ENCODE assay signal across 17 mouse cellular contexts in genomic region chr1:186349966-186350365, GRCm38 (mm10).
"Had no signal": no experiment of that assay in that cellular context is flagged by ENCODE, and none has a peak within 500 bp of the region (broad histone marks: within the 10 kb centered on the region; RNA-seq: fewer than 3 reads in every experiment).

No protein-coding gene starts in this region.

- H3K36me3 ChIP-seq: neural tube, embryonic 12.5 days; neural tube, embryonic 13.5 days; neural tube, embryonic 15.5 days; stomach, embryonic 15.5 days had no signal

- DNase-seq: retina, postnatal 1 day; right cerebral cortex, adult 18-20 months; right cerebral cortex, postnatal 14 days; right cerebral cortex, postnatal 25 days; right cerebral cortex, postnatal 4 days; spleen, adult 18-20 months; thymus, adult 18-20 months; thymus, adult 2 months; thymus, postnatal 14 days; thymus, postnatal 25 days; thymus, postnatal 36 days; thymus, postnatal 4 days had no signal

- H3K9me3 ChIP-seq: neural tube, embryonic 12.5 days; neural tube, embryonic 15.5 days; stomach, embryonic 15.5 days had no signal

- H3K27me3 ChIP-seq: neural tube, embryonic 12.5 days; neural tube, embryonic 13.5 days; neural tube, embryonic 15.5 days; stomach, embryonic 15.5 days had no signal

- H3K9ac ChIP-seq: neural tube, embryonic 12.5 days; neural tube, embryonic 13.5 days; neural tube, embryonic 15.5 days; stomach, embryonic 15.5 days had no signal

- H3K4me3 ChIP-seq: neural tube, embryonic 12.5 days; neural tube, embryonic 13.5 days; neural tube, embryonic 15.5 days; stomach, embryonic 15.5 days had no signal

- H3K4me1 ChIP-seq: neural tube, embryonic 12.5 days; neural tube, embryonic 13.5 days; neural tube, embryonic 15.5 days; stomach, embryonic 15.5 days had no signal

- H3K27ac ChIP-seq: neural tube, embryonic 12.5 days; neural tube, embryonic 13.5 days; neural tube, embryonic 15.5 days; stomach, embryonic 15.5 days; stomach, postnatal 0 days had no signal
